Mouse (Mus musculus): ENCODE results near the gene Kif1bp. TPM values are rescaled to one million over a fixed set of nuclear protein-coding genes. Genes with fewer than 3 reads are reported as not detected.
"Not testable (repeated sequence)": the region's sequence is repeated elsewhere in the genome, so short reads cannot be mapped to it uniquely, and the experiment has no call there.

Kif1bp gene
- polyA plus RNA-seq, 1 experiment from 2014 or later: 53.9 TPM

DNA sequence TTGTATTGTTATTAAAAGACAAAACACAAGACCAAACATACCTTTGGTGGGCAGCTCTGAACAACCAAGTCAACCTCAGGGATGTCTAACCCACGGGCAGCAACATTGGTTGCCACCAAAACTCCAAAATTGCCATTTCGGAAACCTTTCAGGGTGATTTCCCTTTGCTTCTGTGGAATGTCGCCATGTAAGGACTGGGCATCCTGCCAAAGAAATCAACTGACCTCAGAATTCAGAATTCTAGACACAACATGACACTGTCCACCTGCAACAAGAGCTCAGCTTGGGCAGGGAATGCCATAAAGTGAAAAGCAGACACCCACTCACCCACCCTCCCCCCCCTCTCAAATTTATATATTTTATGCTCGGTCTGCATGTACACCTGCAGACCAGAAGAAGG is 10.4 kb upstream of the Kif1bp start:
- Histone ChIP-seq H3K4me1 (no peaks in the 10 kb centered on the region), H3K9me3 (no peaks in the 10 kb centered on the region), H3K4me3 (no peak overlapping the region), H3K27ac (no peak overlapping the region), H3K4me2 (replicated peaks) (no peak overlapping the region), H3K36me3 (peaks cover 92% of the 10 kb centered on the region), H3K9ac (no peak overlapping the region), H3K27me3 (no peaks in the 10 kb centered on the region)
- 73% methylated on average over 4 of the region's 4 CpGs for WGBS
- ATAC-seq (ENCODE audit: insufficient number of reproducible peaks, insufficient read depth, low FRiP score, low TSS enrichment): no peak

DNA sequence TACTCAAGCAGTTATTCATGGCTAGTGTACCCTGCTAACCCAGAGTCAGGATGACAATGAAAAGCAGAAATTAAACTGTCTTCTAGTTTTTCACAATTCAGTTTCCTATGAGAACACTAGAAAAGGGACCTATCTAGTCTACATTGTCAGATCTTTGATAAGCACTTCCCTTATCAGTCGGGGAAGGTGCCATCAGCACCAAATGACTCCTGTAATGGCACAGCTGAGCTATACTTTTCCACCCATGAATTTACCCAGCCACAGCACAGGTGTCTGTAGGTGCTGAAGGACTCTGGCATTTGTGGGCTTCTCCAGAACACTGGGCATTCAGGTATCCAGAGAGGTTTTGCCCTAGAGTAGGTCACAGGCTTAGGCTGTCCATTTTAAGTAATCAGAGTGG is 5.0 kb upstream of the Kif1bp start:
- no peak overlapping the region for H3K9ac ChIP-seq
- H3K27me3 ChIP-seq: no peaks in the 10 kb centered on the region
- no peak for ATAC-seq (ENCODE audit: insufficient number of reproducible peaks, insufficient read depth, low FRiP score, low TSS enrichment)
- WGBS: 93% methylated on average over 1 of the region's 1 CpGs
- no peak overlapping the region for H3K27ac ChIP-seq
- peaks cover 75% of the 10 kb centered on the region for H3K36me3 ChIP-seq
- no peak overlapping the region for H3K4me3 ChIP-seq
- H3K4me1 ChIP-seq: peaks cover 3% of the 10 kb centered on the region; the same call in 1 of the 2 replicates
- no peak overlapping the region for H3K4me2 ChIP-seq (replicated peaks)
- no peaks in the 10 kb centered on the region for H3K9me3 ChIP-seq

DNA sequence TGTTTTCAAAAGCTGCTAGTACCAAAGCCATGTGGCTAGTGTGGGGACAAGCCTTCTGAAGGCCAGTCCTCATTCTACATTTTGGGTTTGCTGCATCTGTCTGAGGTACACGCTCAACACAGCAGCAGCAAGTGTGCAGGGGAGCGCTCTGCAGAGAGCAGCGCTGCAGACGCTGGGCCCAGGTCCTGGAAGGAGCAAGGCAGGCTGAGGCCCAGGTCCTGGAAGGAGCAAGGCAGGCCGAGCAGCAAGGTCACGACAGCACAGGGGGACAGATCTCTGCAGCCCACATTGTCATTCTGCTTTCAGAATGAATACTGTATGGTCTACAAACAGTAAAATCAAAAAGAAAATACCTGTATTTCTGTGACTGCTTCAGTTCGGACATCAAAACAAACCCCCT is 4.4 kb upstream of the Kif1bp start:
- Histone ChIP-seq H3K36me3 (peaks cover 70% of the 10 kb centered on the region), H3K4me2 (replicated peaks) (no peak overlapping the region), H3K4me3 (no peak overlapping the region), H3K27me3 (no peaks in the 10 kb centered on the region), H3K9me3 (no peaks in the 10 kb centered on the region), H3K9ac (no peak overlapping the region), H3K27ac (no peak overlapping the region), H3K4me1 (peaks cover 3% of the 10 kb centered on the region; the same call in 1 of the 2 replicates)
- 82% methylated on average over 7 of the region's 7 CpGs for WGBS
- no peak for ATAC-seq (ENCODE audit: insufficient number of reproducible peaks, insufficient read depth, low FRiP score, low TSS enrichment)

DNA sequence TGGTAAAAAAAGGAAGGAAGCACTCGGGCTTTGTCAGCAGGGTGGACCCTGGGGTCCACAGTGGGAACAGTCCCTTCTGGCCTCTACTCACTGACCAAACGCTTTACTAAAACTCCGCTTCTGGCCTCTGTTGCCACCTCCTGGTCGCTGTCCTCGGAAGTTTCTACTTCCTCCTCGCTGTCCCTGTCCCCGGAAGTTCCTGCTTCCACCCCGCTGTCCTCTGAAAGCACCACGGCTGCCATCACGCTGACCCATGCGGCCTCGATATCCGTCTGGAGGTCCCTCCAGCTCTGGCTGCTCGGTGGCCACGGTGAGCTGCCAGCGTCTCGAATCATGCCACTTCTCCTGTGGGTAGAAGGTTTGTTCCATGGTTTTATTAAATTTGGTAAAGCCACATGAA is 4.0 kb upstream of the Kif1bp start:
- H3K9ac ChIP-seq: no peak overlapping the region

DNA sequence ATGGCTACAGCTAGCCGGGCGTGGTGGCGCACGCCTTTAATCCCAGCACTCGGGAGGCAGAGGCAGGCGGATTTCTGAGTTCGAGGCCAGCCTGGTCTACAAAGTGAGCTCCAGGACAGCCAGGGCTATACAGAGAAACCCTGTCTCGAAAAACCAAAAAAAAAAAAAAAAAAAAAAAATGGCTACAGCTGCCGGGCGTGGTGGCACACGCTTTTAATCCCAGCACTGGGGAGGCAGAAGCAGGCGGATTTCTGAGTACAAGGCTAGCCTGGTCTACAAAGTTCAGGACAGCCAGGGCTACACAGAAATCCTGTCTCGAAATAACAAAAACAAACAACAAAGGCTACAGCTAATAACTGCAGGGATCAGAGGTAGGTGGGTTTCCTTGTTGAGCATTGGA is 872 bp upstream of the Kif1bp start:
- WGBS: 86% methylated on average over 12 of the region's 13 CpGs
- peaks cover 14% of the 10 kb centered on the region for H3K4me1 ChIP-seq
- ATAC-seq (ENCODE audit: insufficient number of reproducible peaks, insufficient read depth, low FRiP score, low TSS enrichment); H3K4me3 ChIP-seq; H3K27ac ChIP-seq; H3K4me2 ChIP-seq (replicated peaks); H3K27me3 ChIP-seq; H3K9ac ChIP-seq; H3K9me3 ChIP-seq: not testable (repeated sequence)
- peaks cover 50% of the 10 kb centered on the region for H3K36me3 ChIP-seq

More for the DNA sequence above, 4.0 kb upstream of the Kif1bp start:
- Histone ChIP-seq H3K36me3 (peaks cover 66% of the 10 kb centered on the region), H3K27ac (no peak overlapping the region), H3K4me1 (peaks cover 7% of the 10 kb centered on the region), H3K27me3 (no peaks in the 10 kb centered on the region), H3K4me3 (no peak overlapping the region), H3K4me2 (replicated peaks) (no peak overlapping the region), H3K9me3 (no peaks in the 10 kb centered on the region)
- 85% methylated on average over 17 of the region's 17 CpGs for WGBS
- no peak for ATAC-seq (ENCODE audit: insufficient number of reproducible peaks, insufficient read depth, low FRiP score, low TSS enrichment)

DNA sequence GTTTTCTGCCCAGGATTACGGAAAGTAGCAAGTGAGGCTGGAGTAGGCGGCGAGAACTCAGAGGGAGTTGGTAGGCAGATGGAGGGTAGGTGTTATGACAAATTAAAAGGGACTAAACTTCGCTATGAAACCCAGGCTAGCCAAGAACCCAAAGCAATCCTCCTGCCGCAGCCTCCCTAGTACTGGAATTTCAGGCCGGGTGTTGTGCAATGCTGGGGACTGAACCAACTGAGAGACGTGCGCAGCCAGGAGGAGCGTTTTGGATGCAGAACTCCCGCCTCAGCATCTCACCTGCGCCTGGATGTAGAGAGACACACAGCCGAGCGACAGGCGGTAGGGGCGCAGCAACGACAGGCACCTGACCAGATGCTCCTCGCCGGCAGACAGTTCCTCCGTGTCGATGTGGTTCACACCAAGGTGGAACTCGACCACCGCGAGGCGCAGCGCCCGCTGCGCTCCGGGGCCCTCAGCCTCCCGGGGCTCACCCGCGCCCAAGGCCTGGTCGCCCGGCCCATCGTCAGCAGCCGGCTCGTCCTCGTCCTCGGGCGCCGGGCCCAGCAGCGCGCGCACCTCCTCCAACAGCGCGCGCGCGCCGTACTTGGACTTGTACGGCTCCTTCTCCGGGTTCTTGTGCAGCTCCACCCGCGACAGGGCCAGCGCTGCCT is 452 bp downstream of the Kif1bp start:
- 1% methylated on average over 54 of the region's 54 CpGs for WGBS
- Histone ChIP-seq H3K27ac (peak overlapping the region; percentile 66), H3K9ac (peak overlapping the region; percentile 88), H3K4me1 (peaks cover 14% of the 10 kb centered on the region), H3K4me2 (replicated peaks) (peak overlapping the region; percentile 93), H3K27me3 (no peaks in the 10 kb centered on the region), H3K4me3 (peak overlapping the region; percentile 96), H3K36me3 (peaks cover 48% of the 10 kb centered on the region), H3K9me3 (no peaks in the 10 kb centered on the region)
- ATAC-seq (ENCODE audit: insufficient number of reproducible peaks, insufficient read depth, low FRiP score, low TSS enrichment): peak; percentile 73

DNA sequence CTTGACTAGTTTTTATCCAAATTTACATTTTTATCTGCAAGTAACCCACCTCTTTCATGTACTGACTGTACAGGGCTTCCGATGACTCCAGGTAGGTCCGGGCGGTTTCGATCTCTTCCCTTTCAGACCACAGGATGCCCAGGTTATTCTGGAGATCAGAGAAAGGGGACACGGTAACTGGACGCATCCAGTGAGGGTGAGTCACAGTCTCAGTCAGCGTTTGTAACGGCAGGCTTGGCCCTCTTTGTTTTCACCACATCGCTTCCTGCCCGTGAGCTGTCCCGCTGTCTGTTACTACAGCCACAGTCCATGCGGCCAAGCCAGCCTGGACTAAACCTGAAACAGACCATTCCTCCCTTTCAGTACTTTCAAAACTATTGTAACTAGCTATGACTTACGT is 3.3 kb downstream of the Kif1bp start:
- Histone ChIP-seq H3K4me2 (replicated peaks) (no peak overlapping the region), H3K36me3 (peaks cover 41% of the 10 kb centered on the region), H3K27me3 (no peaks in the 10 kb centered on the region), H3K27ac (no peak overlapping the region), H3K9me3 (no peaks in the 10 kb centered on the region), H3K4me1 (peaks cover 14% of the 10 kb centered on the region), H3K4me3 (no peak overlapping the region), H3K9ac (no peak overlapping the region)
- no peak for ATAC-seq (ENCODE audit: insufficient number of reproducible peaks, insufficient read depth, low FRiP score, low TSS enrichment)
- WGBS: 96% methylated on average over 13 of the region's 13 CpGs

DNA sequence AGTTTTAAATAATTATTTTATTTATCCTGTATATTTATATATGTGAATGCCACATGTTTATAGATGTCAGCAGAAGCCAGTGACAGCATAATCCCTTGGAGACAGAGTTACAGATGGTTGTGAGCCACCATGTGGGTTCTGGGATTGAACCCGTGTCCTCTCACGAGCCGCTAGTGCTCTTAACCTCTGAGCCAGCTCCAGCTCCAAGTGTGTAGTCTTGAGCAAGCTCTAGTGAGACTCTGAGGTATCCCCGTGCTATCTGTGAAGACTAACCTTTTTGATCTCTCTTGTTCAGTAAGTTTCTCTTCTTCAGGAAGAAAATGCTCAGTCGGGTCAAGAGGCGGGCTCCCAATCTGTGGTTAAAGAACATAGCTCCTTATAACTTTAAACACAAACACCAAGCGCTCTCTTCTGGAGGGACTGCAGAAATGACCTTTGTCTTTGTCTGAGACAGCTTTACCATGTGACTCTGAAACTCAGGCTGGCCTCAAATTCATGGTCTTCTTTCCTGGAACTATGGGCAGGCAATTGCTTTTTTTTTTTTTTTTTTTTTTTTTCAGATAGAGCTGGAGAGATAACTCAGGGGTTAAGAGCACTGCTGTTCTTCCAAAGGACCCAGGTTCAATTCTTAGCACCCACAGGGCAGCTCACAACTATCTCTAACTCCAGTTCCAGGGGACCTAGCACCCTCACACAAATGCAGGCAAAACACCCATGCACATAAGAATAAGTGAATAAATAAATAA is 8.0 kb downstream of the Kif1bp start:
- Histone ChIP-seq H3K9ac (no peak overlapping the region), H3K27ac (no peak overlapping the region), H3K9me3 (no peaks in the 10 kb centered on the region), H3K4me2 (replicated peaks) (no peak overlapping the region), H3K4me1 (no peaks in the 10 kb centered on the region), H3K36me3 (peaks cover 80% of the 10 kb centered on the region), H3K27me3 (no peaks in the 10 kb centered on the region), H3K4me3 (no peak overlapping the region)
- no peak for ATAC-seq (ENCODE audit: insufficient number of reproducible peaks, insufficient read depth, low FRiP score, low TSS enrichment)
- WGBS: 93% methylated on average over 7 of the region's 7 CpGs

DNA sequence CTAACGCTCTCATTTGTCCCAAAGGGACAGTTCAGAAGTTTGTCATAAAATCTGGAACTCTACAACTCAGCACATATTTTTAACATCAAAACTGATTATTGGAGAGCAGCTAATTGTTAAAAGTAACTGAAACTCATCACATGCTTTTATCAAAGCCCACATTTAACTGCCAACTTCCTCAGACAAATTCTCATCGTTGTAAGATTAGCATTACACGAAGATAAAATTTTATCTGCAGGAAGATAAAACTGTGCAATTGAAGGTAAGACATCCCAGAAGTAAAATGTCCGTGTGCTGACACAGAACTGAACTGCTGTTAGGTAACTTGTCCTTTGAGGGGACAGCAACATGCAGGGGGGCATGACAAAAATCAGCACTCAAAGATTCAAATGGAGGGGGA is 9.4 kb downstream of the Kif1bp start:
- Histone ChIP-seq H3K27me3 (no peaks in the 10 kb centered on the region), H3K4me2 (replicated peaks) (no peak overlapping the region), H3K4me1 (no peaks in the 10 kb centered on the region), H3K9me3 (no peaks in the 10 kb centered on the region), H3K9ac (no peak overlapping the region), H3K27ac (no peak overlapping the region), H3K36me3 (peaks cover 84% of the 10 kb centered on the region), H3K4me3 (no peak overlapping the region)
- no peak for ATAC-seq (ENCODE audit: insufficient number of reproducible peaks, insufficient read depth, low FRiP score, low TSS enrichment)
- 86% methylated on average over 4 of the region's 4 CpGs for WGBS

DNA sequence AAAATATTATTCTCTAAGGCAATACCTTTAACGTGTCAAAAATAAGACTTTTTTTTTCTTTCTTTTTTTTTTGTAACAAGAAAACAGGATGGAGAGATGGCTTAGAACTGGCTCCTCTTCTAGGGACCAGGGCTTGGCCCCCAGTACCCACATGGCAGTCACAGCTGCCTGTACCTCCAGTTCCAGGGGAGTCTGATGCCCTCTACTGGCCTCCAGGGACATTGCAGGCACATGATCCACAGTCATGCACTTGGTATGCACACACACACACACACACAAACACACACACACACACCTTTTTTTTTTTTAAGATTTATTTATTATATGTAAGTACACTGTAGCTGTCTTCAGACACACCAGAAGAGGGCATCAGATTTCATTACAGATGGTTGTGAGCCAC is 20.5 kb downstream of the Kif1bp start:
- Histone ChIP-seq H3K9me3 (no peaks in the 10 kb centered on the region), H3K4me1 (no peaks in the 10 kb centered on the region), H3K4me2 (replicated peaks) (no peak overlapping the region), H3K9ac (no peak overlapping the region), H3K27ac (no peak overlapping the region), H3K4me3 (no peak overlapping the region), H3K36me3 (peaks cover 53% of the 10 kb centered on the region), H3K27me3 (no peaks in the 10 kb centered on the region)
- no peak for ATAC-seq (ENCODE audit: insufficient number of reproducible peaks, insufficient read depth, low FRiP score, low TSS enrichment)
- WGBS: 83% methylated on average over 1 of the region's 1 CpGs

DNA sequence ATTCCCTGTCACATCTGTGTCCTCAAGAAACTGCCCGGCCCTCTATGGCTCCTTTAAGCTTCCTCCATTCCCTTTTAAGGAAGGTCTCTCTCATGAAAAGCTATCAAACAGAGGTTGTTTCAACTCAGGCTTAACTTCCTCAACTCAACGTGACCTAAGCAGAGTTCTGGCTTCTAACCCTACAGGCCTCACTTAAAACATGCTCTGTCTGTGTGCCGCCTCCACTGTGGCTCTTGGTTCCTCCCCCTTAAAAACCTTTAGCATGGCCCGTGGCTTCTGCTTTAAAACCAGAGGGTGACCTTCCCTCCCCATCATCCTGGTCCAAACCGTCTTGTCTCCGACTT is 21.7 kb downstream of the Kif1bp start:
- Histone ChIP-seq H3K27ac (no peak overlapping the region), H3K9me3 (no peaks in the 10 kb centered on the region), H3K4me1 (no peaks in the 10 kb centered on the region), H3K4me3 (no peak overlapping the region), H3K9ac (no peak overlapping the region), H3K27me3 (no peaks in the 10 kb centered on the region), H3K4me2 (replicated peaks) (no peak overlapping the region), H3K36me3 (peaks cover 42% of the 10 kb centered on the region)
- 92% methylated on average over 6 of the region's 6 CpGs for WGBS
- ATAC-seq (ENCODE audit: insufficient number of reproducible peaks, insufficient read depth, low FRiP score, low TSS enrichment): no peak

DNA sequence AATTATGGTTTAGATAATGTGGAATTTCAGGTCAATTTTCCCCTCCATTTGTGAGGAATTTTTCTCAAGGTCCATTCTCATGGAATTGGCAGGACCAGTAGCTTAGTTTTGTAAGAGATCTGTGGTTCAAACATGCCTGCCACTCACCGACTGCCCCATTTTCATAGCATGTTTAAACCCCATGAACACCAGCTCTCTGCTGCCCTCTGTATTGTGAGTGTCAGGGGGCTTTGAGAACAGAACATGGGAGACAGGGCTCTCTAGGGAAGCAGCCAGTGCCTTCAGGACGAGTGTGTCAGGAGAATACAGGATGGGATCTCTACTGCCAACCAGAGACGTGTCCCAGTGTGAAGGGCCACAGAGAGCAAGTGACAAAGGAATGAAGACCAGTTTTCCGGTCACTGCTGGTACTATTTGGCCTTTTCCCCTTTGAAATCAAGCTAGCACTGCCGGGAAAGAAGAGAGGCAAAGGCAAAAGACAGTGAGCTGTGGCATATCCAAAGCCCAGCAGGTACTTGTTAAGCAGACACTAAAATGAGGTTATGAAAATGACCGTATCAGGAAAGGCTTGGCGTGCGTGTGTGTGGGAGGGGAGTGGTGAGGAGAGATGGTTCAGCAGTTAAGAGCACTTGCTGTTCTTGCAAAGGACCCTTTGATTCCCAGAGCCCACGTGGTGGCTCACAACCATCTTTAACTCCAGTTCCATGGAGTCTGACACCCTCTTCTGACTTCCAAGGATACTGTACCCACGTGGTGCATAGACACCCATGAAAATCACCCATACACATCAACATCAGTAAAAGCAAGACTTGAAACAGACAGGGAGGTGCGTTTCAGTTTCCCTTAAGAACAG is 22.3 kb downstream of the Kif1bp start:
- no peak overlapping the region for H3K27ac ChIP-seq
- 65% methylated on average over 11 of the region's 11 CpGs for WGBS
- no peak for ATAC-seq (ENCODE audit: insufficient number of reproducible peaks, insufficient read depth, low FRiP score, low TSS enrichment)
- H3K4me1 ChIP-seq: no peaks in the 10 kb centered on the region
- H3K9ac ChIP-seq: no peak overlapping the region
- no peaks in the 10 kb centered on the region for H3K27me3 ChIP-seq
- H3K36me3 ChIP-seq: peaks cover 39% of the 10 kb centered on the region
- H3K9me3 ChIP-seq: no peaks in the 10 kb centered on the region
- no peak overlapping the region for H3K4me2 ChIP-seq (replicated peaks)
- no peak overlapping the region for H3K4me3 ChIP-seq
